Mouse (Mus musculus) forebrain, embryonic 14.5 days (tissue): Measurements from ENCODE around the gene Zrsr1. TPM values are rescaled to one million over a fixed set of nuclear protein-coding genes. Genes with fewer than 3 reads are reported as not detected.

Experiments used
- polyA plus RNA-seq: library from polyadenylated mRNA; unstranded; fragments of >200 nt; fragmentation: Nextera tagmentation; extraction: Ambion mirVana; gene quantifications from 2 replicates; pipeline ENCODE4 v1.2.1, GENCODE M21; 2014

The Zrsr1 gene
- polyA plus RNA-seq, 1 experiment from 2014 or later = 4.7 TPM

Other genes with a start within 250 kb of the Zrsr1 start
- 2.3 and 3.8 TPM in 2 replicates for gene B3gnt2, start 111.0 kb upstream of the Zrsr1 start, polyA plus RNA-seq
- 4.0 and 4.3 TPM in 2 replicates for gene Gm28048, start 10.1 kb downstream of the Zrsr1 start, polyA plus RNA-seq
- gene Commd1, start 10.4 kb downstream of the Zrsr1 start, polyA plus RNA-seq = 285 and 304 TPM in 2 replicates
- 378 and 395 TPM in 2 replicates for gene Cct4, start 18.5 kb downstream of the Zrsr1 start, polyA plus RNA-seq
- 3.2 and 4.1 TPM in 2 replicates for gene Fam161a, start 35.5 kb downstream of the Zrsr1 start, polyA plus RNA-seq